Mouse (Mus musculus): ENCODE results near the gene Ap2a1.
A peak's percentile ranks its signal among the peaks of the same experiment; 100 is the strongest.

Ap2a1 gene

GRCm38 (mm10) chr7:44929204-44930151 lies at the start of gene Ap2a1:
Gene Ap2a1, minus strand, starts transcription at chr7:44929496.
- DNase-seq (ENCODE audit: low spot score), result peak; percentile 99

GRCm38 (mm10) chr7:44978300-44978699 lies 49.0 kb upstream of the Ap2a1 start:
- DNase-seq (ENCODE audit: low spot score), result no peak

DNA sequence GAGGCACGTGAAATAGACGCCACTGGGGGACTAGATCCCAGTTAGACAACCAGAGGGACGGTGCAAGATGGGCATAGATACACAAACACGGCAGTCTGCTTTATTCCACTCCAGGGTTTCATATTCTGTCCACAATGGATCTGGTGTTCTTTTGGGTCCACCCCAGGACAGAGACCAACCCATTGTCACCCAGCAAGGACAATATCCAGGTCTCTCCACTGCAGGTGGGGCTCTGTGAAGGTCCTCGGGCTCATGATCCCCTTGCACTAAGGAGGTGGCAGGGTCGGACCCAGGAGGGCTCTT lies 45.8 kb upstream of the Ap2a1 start:
- DNase-seq (ENCODE audit: low spot score), result no peak

DNA sequence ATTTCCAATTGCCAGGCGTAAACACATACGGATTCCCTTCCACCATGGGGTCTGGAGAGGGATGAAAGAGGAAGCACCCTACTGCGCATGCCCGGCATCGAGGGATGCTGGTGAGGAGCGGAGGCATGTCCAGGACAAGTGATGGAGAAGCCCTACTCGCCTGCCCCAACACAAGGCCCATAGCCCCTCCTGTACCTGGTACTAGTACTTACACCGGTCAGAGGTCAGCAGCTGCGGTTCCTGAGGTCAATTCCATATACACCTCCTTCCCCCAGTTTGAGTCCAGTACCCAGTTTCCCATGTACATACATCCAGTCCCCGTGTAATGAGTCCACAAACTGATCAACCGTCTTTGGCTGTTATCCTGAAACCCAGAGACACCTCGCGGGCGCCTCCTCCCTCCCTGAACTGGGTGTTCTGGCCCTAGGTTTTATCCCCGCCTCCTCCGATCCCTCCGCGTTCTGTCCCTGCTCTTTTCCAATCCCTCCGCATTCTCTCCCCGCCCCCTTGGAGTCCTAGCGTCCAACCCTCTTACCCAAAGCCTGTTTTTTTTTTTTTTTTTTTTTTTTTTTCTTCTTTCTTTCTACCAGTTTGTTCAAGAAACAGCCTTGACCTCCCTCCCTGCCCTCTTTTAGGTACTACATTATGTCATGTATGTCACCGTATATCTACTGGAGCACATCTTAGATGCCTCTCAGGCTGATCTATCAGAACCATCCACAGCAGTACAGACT lies 45.3 kb upstream of the Ap2a1 start, which contains the start of gene Cpt1c:
Gene Cpt1c, minus strand, starts transcription at position 469 of the 734 bp plus-strand sequence.
- peak; percentile 93 for DNase-seq (ENCODE audit: low spot score)

DNA sequence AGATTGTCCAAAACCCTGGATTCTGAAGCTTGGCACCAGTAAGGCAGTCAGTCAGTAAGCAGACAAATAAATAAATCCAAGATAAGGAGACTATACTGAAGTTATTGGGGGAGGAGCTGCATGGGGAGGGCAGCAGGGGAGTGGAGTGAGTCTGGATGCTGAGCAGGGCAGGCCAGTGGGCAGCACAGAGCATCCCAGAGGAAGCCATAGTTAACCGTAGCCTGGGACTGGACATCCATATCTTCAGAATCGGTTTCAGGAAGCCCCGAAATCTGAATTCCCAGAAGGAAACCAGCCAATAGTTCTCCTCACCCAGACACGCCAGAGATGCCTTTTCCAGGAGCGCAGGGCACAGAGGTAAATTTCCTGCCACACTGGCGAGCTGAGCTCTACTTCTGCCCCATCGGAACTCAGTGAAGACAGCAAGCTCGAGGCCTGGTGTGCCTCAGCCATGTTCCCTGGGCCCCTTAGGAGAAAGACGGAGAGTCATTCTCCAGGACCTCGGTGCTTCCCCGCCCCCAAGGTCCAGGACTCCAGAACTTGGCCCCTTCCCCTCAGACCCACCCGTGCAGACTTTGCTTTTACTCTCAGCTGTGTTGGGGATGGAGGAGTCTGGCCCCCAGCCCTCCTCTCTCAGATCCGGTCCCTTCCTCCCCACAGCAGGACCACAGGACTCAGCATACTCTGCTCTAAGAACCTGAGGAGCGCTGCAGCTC lies 44.3 kb upstream of the Ap2a1 start:
- DNase-seq (ENCODE audit: low spot score), result peak; percentile 28

DNA sequence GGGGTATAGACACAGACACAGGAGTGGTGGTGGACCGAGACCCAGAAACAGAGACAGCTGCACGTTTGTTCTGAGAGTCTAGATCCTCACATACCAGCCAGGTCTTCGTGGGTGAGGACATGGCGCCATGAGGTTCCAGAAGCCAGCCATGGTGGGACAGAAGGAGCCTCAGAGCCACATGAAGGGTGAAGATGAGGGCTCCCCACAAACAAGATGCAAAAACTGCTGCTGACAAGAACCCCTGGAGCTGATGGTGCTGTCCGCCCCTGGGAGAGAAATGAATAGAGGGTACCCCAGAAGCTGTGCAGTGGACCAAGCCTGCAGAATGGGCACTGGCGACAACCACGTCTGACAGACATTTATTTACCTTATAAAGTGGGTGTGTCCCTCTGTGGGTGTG lies 41.8 kb upstream of the Ap2a1 start:
- no peak for DNase-seq (ENCODE audit: low spot score)

DNA sequence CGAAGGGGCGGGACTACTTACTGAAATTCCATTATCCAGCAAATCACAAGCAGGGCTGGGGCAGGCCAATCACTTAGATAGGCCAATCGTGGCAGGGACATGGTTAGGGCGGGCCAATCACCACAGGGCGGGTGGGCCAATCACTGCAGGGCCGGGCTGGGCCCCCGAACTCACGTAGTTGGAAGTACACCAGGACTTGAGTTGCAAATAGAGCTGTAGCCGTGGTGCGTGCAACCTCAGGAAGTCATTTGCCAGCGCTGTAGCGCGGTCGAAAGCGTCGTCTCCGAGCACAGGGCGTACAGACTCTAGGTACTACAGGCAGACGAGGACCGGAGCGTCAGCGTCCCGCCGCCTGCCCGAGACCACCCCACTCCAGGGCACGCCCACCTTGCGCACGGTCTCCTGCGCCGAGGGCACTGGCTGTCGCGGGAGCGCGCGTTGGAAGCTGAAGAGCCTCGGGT lies 41.0 kb upstream of the Ap2a1 start:
- no peak for DNase-seq (ENCODE audit: low spot score)

GRCm38 (mm10) chr7:44966638-44967037 lies 37.3 kb upstream of the Ap2a1 start:
- no peak for DNase-seq (ENCODE audit: low spot score)

- no peak for DNase-seq (ENCODE audit: low spot score)
These were observed 36.7 kb upstream of the Ap2a1 start for GRCm38 (mm10) chr7:44965975-44966374.

GRCm38 (mm10) chr7:44964990-44965389 lies 35.7 kb upstream of the Ap2a1 start:
- no peak for DNase-seq (ENCODE audit: low spot score)

DNA sequence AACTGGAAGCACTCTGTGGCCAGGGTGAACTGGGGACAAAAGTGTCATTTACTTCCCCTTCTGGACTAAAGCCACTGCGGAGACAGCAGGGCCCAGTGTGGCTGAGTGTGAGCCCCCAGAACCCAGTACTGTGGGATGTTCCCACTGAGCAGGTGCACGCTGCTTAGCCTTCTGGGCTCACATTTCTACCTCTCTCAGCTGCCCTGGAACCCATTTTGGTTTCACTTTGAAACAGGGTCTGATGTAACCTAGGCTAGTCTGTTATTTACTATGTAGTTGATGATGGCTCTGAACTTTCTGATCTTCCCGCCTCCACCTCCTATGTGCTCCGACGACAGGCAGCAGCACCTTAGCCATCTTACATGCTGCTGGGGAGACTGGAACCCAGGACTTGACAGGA lies 33.5 kb upstream of the Ap2a1 start:
- DNase-seq (ENCODE audit: low spot score), result no peak

DNA sequence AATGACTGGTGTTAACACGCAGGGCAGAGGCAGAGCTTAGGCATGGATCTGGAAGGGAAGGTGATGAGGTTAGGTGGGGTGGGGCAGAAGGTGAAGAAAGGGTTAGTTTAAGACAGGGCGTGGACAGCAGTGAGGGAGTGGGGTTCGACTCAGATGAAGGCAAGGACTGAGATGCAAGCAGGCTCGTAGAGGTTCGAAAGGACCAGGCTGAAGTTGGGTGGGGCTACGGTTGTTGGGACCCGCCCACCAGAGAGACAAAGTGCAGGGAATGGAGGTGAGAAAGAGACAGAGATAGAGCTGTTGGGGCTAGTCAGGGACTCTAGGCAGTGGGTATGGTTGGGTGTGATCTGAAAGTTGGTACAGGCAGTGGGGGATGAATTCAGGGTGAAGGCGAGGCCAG lies 33.0 kb upstream of the Ap2a1 start:
- DNase-seq (ENCODE audit: low spot score), result no peak

GRCm38 (mm10) chr7:44960512-44960910 lies 31.2 kb upstream of the Ap2a1 start:
- DNase-seq (ENCODE audit: low spot score), result no peak

GRCm38 (mm10) chr7:44959874-44960511 lies 30.7 kb upstream of the Ap2a1 start:
- peak; percentile 40 for DNase-seq (ENCODE audit: low spot score)

- no peak for DNase-seq (ENCODE audit: low spot score)
These were observed 30.0 kb upstream of the Ap2a1 start for GRCm38 (mm10) chr7:44959281-44959680.

DNA sequence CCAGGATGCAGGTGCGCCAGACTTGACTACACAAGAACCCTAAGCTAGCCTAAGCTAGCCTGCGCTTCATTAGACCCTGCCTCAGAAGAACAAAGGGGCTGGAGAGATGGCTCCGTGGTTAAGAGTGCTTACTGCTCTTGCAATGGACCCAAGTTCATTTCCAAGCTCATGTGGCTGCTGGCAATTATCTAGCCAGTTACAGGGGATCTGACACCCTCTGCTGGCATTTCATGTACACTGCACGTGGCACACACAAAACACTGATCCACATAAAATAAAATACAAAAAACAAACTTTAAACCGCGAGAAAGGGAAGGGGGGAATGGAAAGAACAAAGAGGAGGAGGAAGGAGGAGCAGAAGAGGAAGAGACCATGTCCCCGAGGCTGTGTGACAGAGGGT lies 28.9 kb upstream of the Ap2a1 start:
- DNase-seq (ENCODE audit: low spot score), result peak; percentile 36

DNA sequence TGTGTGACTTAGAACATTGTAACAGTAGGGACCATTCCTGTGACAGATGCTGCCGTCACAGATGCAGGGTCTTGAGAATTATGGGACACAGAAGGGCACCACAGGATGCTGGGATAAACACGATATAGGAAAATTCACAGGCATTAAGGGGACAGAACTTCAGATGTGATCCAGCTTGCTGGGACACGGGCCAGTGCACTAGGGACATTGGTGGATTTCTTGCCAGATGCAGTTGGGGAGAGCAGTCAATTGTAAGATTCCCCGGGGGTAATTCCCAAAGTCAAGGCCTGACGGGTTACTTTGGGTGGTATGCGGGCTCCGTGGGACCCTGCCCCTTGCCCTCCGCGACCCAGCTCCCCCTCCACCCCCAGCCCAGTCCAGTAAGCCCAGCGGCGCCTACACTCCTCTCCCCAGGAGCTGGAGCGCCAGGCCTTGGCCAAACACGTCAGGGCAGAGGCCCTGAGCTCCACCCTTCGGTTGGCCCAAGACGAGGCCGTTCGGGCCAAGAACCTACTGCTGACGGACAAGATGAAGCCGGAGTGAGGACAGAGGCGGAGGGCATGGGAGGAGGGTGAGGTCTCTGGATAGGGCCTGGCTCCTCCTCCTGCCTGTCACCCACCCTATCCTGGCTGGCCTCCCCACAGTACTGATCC lies 28.0 kb upstream of the Ap2a1 start:
- DNase-seq (ENCODE audit: low spot score), result no peak

DNA sequence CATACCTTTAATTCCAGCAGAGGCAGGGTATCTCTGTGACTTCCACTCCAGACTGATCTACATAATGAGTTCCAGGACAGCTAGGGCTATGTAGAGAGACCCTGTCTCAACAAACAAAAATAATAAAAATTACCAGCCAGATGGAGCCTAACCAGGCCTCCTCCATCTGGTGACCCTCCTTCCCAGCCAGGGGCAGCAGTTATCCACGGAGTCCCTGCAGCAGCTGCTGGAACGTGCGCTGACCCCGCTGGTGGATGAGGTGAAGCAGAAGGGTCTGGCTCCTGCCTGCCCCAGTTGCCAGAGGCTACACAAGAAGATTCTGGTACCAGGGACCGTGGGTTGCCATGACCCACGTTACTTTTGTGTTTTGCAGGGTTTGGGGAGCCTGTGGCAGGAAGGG lies 27.0 kb upstream of the Ap2a1 start:
- no peak for DNase-seq (ENCODE audit: low spot score)

DNA sequence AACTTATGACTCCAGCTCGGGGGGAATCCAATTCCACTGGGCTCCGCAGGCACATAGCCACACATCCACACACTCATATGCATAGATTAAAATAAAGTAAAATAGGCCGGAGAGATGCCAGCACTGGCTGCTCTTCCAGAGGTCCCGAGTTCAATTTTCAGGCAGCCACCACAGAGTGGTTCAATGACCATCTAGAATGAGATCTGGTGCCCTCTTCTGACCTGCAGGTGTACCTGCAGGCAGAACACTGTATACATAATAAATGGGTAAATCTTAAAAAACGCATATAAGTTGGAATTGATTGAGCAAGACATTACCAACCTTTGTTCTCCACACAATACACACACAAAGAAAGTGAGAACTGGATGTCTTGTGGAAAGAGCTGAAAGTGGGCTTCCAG lies 26.3 kb upstream of the Ap2a1 start:
- peak; percentile 48 for DNase-seq (ENCODE audit: low spot score)

DNA sequence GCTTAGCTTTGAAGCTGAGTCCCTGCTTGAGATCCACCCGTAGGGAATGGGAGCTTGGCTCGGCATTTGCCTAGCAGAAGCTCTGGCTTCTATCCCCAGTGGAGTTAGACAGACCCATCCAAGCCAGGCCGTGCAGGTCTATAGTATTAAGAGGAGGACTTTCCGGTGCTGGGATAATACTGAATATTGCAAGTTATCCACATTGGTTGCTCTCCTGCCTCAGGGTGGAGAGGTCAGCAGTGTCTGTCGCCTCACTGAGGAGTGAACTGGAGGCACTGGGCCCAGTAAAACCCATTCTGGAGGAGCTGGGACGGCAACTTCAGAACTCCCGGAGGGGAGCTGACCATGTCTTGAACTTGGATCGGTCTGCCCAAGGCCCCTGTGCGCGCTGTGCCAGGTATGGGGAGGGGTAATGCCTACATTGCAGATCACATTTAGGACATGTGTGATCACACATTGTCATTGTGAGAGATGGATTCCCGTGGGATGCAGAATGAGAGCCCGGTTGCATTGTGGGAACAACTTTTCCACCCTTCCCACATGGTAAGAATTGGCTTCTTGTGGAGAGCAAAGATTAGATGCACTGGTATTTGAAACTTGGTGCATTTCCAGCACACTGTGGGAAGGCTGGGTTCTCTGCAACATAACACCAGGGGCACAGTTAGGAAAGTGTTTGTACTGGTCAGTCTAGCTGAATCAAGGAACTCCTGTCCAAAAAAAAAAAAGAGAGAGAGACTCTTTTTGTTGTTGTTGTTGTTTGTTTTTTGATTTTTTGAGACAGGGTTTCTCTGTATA lies 25.0 kb upstream of the Ap2a1 start:
- no peak for DNase-seq (ENCODE audit: low spot score)

DNA sequence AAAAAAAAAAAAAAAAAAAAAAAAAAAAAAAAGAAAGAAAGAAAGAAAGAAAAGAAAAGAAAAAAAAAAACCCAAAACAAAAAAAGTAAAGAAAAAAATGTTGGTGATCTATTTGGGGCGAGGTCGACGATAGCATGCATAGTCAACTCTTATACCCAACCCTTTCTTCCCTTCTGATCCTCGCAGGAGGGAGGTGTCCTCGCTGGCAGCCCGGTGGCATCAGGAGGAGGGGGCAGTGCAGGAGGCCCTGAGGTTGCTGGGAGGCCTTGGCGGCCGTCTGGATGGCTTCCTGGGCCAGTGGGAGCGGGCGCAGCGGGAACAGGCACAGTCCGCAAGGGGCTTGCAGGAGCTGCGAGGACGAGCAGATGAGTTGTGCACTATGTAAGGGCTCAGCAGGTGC lies 24.3 kb upstream of the Ap2a1 start:
- no peak for DNase-seq (ENCODE audit: low spot score)
